Mouse (Mus musculus): ENCODE results near the gene Syngr2. TPM values are rescaled to one million over a fixed set of nuclear protein-coding genes. Genes with fewer than 3 reads are reported as not detected.

The Syngr2 gene
- polyA plus RNA-seq, 1 experiment from 2014 or later, result 33.7 TPM

DNA sequence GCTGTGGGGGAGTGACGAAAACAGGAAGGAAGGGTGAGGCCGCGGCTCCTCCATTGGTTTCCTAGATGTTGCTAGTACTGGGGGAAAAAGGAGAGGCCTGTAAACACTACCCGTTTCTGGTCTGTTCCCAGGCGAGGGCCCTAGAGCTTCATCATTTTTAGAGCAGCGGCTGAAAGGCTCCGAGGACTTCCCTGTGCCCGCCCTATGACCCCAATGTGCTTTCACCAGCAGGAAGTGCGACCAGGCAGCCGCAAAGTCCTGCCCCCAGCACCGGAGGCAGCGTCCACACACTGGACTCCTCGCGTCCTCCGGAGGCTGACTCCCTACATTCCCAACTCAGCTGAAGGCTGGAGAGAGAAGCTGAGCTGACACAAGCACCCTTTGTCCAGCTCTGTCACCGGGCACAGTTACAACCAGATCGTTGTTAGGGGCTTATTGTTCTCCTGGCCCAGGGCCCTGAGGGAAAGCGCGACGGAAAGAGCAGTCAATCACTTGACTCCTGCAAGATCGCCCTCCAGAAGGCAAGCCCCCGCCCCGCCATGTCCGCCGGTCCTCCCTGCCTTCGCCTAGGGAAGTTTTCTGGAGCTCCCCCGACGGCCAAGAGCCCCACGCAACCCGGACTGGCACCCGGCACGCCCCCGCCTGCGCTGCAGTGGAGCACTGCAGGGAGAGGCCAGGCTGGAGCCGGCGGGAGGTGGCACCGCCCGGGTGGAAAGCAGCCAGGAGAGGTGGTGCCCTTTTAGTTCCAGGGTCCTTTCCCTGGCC lies 29.9 kb upstream of the Syngr2 start:
- Histone ChIP-seq H3K27ac (ENCODE audit: low read depth, low read length) (peak overlapping the region; percentile 78), H3K9ac (ENCODE audit: low read depth, low read length) (peak overlapping the region; percentile 68), H3K36me3 (ENCODE audit: control insufficient read depth, insufficient read depth, low read length) (no peaks in the 10 kb centered on the region), H3K4me1 (replicated peaks; ENCODE audit: control insufficient read depth, insufficient read depth, low read length) (peaks cover 18% of the 10 kb centered on the region), H3K4me2 (replicated peaks; ENCODE audit: low read depth, low read length) (peak overlapping the region; percentile 75), H3K9me3 (ENCODE audit: control insufficient read depth, low read length) (no peaks in the 10 kb centered on the region), H3K27me3 (ENCODE audit: control insufficient read depth, insufficient read depth, low read length) (peaks cover 37% of the 10 kb centered on the region), H3K4me3 (ENCODE audit: low read depth, low read length) (peak overlapping the region; percentile 34)
- ATAC-seq (ENCODE audit: low FRiP score) (peak; percentile 36; the same call in 1 of the 2 replicates), DNase-seq (ENCODE audit: low spot score) (peak; percentile 79)
- 5% methylated on average over 35 of the region's 38 CpGs for WGBS

DNA sequence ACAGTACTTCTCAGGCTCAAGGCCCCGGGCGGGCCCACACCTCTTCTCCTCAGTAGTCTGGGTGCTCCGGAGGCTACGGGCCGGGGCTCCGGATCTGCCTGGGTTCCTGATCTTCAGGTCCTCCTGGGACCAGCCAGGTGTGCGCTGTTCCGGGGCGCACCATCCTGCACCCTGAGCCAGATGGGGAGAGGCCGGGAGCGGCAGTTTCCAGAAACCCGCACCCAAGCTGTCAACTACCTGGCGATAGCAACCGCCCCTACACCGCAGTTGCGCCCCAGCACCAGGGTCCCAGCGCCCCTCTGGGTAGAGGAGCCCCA lies 29.3 kb upstream of the Syngr2 start:
- Histone ChIP-seq H3K4me3 (ENCODE audit: low read depth, low read length) (peak overlapping the region; percentile 34), H3K4me2 (replicated peaks; ENCODE audit: low read depth, low read length) (peak overlapping the region; percentile 75), H3K36me3 (ENCODE audit: control insufficient read depth, insufficient read depth, low read length) (no peaks in the 10 kb centered on the region), H3K9ac (ENCODE audit: low read depth, low read length) (peak overlapping the region; percentile 68), H3K27ac (ENCODE audit: low read depth, low read length) (peak overlapping the region; percentile 78), H3K4me1 (replicated peaks; ENCODE audit: control insufficient read depth, insufficient read depth, low read length) (peaks cover 18% of the 10 kb centered on the region), H3K9me3 (ENCODE audit: control insufficient read depth, low read length) (no peaks in the 10 kb centered on the region), H3K27me3 (ENCODE audit: control insufficient read depth, insufficient read depth, low read length) (peaks cover 38% of the 10 kb centered on the region)
- 0 out of 2 replicates have a peak, but pooled peaks have one; percentile 15 for ATAC-seq (ENCODE audit: low FRiP score)
- DNase-seq (ENCODE audit: low spot score), result no peak
- WGBS, result 1% methylated on average over 17 of the region's 17 CpGs

DNA sequence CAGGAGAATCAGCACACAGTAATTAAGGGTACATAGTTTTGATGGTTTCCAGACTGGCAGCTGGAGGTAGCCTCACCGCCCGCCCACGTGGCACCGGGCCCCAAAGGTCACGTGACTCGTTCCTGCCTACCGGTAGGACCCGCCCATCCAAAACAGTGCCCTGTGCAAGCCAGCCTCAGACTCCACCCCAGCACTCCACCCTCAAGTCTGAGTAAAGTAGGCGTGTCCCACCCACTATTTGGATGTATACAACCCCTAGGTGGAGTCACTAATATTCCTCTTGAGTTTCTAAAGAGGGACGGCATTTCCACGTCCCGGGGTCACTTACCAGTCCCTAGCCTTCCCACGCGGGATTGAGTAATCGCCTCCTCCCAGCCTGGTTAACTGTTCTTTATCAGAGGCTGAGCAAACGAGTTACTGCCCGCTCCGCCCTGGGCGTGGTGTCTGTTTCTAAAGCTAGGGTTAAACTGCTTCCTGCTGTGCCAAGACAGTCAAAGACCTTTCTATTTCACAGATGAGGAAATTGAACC lies 28.8 kb upstream of the Syngr2 start:
- DNase-seq (ENCODE audit: low spot score) (peak; percentile 72), ATAC-seq (ENCODE audit: low FRiP score) (peak; percentile 38; the same call in 1 of the 2 replicates)
- peaks cover 18% of the 10 kb centered on the region for H3K4me1 ChIP-seq (replicated peaks; ENCODE audit: control insufficient read depth, insufficient read depth, low read length)
- H3K36me3 ChIP-seq (ENCODE audit: control insufficient read depth, insufficient read depth, low read length), result no peaks in the 10 kb centered on the region
- H3K4me3 ChIP-seq (ENCODE audit: low read depth, low read length), result peak overlapping the region; percentile 34
- 1% methylated on average over 19 of the region's 19 CpGs for WGBS
- H3K4me2 ChIP-seq (replicated peaks; ENCODE audit: low read depth, low read length), result peak overlapping the region; percentile 75
- H3K9me3 ChIP-seq (ENCODE audit: control insufficient read depth, low read length), result no peaks in the 10 kb centered on the region
- H3K27ac ChIP-seq (ENCODE audit: low read depth, low read length), result no peak overlapping the region
- H3K27me3 ChIP-seq (ENCODE audit: control insufficient read depth, insufficient read depth, low read length), result peaks cover 38% of the 10 kb centered on the region
- H3K9ac ChIP-seq (ENCODE audit: low read depth, low read length), result no peak overlapping the region

DNA sequence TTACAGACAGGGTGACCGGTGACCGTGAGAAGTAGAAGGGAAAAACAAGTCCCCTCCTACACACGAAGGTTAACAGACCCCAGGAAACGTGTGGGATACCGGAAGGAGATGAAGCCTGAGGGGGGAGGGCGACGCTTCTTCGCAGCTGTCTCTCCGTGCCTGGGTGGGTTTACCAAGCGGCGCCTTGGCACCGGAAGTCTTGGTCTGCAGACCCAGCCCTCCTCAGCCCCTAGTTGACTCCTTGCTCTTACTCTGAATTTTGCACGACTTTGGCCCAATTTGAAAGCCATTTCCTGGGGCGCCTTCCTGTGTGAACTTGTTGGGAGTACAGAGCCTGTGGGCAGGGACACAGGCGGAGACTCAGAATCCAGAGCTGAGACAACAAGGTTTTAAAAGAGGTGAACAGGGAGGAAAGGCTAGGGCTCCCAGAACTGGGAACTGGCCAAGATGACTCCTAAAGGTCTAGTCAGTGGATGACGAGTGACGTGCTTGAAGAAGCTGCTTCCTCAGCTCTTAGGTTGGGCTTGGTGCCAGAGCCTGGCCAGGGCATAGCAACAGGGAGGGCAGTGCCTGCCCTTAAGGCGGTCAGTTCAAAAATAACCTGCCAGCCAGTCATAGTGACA lies 28.2 kb upstream of the Syngr2 start:
- H3K4me1 ChIP-seq (replicated peaks; ENCODE audit: control insufficient read depth, insufficient read depth, low read length), result peaks cover 18% of the 10 kb centered on the region

DNA sequence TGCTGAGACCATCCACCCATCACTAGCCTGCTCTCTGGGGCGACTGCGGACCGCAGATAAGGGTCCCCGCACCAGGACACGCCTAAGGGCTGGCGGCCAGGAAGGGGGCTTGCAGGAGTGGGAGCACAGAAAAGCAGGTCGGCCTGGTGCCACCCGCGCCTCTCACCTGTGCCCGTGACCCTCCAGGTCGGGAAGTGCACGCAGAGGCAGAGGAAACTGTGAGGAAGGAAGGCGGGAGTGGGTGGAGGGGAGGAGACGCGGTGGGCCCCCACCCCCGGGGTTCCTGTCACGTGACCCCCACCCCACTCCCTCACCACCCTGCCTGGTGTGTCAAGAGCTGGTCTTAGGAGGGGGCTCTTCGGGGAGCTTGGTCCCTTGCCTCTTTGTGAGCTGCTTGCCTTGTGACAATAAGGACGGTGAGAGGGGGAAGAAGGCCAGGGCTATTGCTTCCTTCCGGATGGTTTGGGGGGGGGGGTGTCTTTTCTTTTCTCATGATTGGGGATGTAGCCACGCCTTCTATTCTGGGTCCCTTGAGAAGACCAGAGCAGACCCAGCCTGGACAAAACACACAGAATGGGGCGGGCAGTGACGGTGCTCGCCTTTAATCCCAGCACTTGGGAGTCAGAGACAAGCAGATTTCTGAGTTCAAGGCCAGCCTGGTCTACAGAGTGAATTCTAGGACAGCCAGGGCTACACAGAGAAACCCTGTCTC lies 27.3 kb upstream of the Syngr2 start, which contains the start of the genes Tmc8 and Tmc6:
TSS of gene Tmc8 (plus strand) at position 84 of the 712 bp plus-strand sequence.
TSS of gene Tmc6 (minus strand) at position 206 of the 712 bp plus-strand sequence.
- Histone ChIP-seq H3K36me3 (ENCODE audit: control insufficient read depth, insufficient read depth, low read length) (no peaks in the 10 kb centered on the region), H3K9ac (ENCODE audit: low read depth, low read length) (peak within 1 kb of the TSS; percentile 42; the same call in 1 of the 2 replicates), H3K27ac (ENCODE audit: low read depth, low read length) (peak within 1 kb of the TSS; percentile 47), H3K4me1 (replicated peaks; ENCODE audit: control insufficient read depth, insufficient read depth, low read length) (peaks cover 18% of the 10 kb centered on the region), H3K9me3 (ENCODE audit: control insufficient read depth, low read length) (no peaks in the 10 kb centered on the region), H3K27me3 (ENCODE audit: control insufficient read depth, insufficient read depth, low read length) (peaks cover 38% of the 10 kb centered on the region), H3K4me2 (replicated peaks; ENCODE audit: low read depth, low read length) (peak within 1 kb of the TSS; percentile 44), H3K4me3 (ENCODE audit: low read depth, low read length) (peak within 1 kb of the TSS; percentile 28; the same call in 1 of the 2 replicates)
- ATAC-seq (ENCODE audit: low FRiP score), result no peak
- DNase-seq (ENCODE audit: low spot score), result no peak
- WGBS, result 44% methylated on average over 23 of the region's 24 CpGs

More for the DNA sequence above, 28.2 kb upstream of the Syngr2 start:
- DNase-seq (ENCODE audit: low spot score) (peak; percentile 32), ATAC-seq (ENCODE audit: low FRiP score) (no peak)
- no peaks in the 10 kb centered on the region for H3K9me3 ChIP-seq (ENCODE audit: control insufficient read depth, low read length)
- H3K4me3 ChIP-seq (ENCODE audit: low read depth, low read length), result no peak overlapping the region; the same call in 1 of the 2 replicates
- no peak overlapping the region for H3K9ac ChIP-seq (ENCODE audit: low read depth, low read length)
- peak overlapping the region; percentile 15; the same call in 1 of the 2 replicates for H3K4me2 ChIP-seq (replicated peaks; ENCODE audit: low read depth, low read length)
- H3K36me3 ChIP-seq (ENCODE audit: control insufficient read depth, insufficient read depth, low read length), result no peaks in the 10 kb centered on the region
- peaks cover 38% of the 10 kb centered on the region for H3K27me3 ChIP-seq (ENCODE audit: control insufficient read depth, insufficient read depth, low read length)
- peak overlapping the region; percentile 47 for H3K27ac ChIP-seq (ENCODE audit: low read depth, low read length)
- 25% methylated on average over 18 of the region's 18 CpGs for WGBS

DNA sequence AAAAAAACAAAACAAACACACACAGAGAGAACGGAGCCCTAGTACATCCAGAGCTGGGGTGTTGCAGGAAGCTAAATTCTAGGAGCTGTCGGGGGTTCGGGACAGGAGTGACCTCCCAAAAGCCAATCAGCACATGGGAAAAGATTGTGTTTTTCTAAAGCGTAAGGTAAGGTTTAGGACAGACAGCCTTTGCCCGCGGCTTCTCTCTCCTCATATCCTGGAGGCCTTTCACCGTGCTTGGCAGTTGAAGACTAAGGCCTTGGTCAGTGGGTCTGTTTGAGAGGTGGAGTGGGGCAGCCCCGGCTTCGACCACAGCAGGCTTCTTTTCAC lies 26.8 kb upstream of the Syngr2 start:
- ATAC-seq (ENCODE audit: low FRiP score), result no peak
- peaks cover 18% of the 10 kb centered on the region for H3K4me1 ChIP-seq (replicated peaks; ENCODE audit: control insufficient read depth, insufficient read depth, low read length)

DNA sequence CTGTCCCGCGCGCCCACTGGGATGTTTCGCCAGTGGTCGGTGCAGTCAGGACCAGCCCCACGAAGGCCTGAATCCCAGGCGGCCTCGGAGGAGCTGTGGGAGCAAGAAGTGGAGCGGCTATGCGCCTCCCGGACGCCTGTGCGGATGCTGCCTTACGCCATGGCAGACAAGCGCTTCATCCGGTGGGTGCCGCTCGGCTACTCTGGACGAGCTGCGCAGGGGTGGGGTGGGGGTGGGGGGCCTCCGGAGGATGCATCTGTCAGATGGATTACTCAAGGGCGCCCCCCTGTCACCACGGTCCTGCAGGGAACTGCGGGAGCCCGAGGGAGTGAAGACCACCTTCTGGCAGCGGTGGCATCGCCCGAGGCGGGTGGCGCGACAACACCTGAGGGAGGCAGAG lies 26.4 kb upstream of the Syngr2 start:
- peak overlapping the region; percentile 42; the same call in 1 of the 2 replicates for H3K9ac ChIP-seq (ENCODE audit: low read depth, low read length)
- H3K27me3 ChIP-seq (ENCODE audit: control insufficient read depth, insufficient read depth, low read length), result peaks cover 38% of the 10 kb centered on the region
- 5% methylated on average over 23 of the region's 31 CpGs for WGBS
- ATAC-seq (ENCODE audit: low FRiP score) (peak; percentile 17; the same call in 1 of the 2 replicates), DNase-seq (ENCODE audit: low spot score) (peak; percentile 81)
- H3K4me3 ChIP-seq (ENCODE audit: low read depth, low read length), result peak overlapping the region; percentile 28; the same call in 1 of the 2 replicates
- H3K27ac ChIP-seq (ENCODE audit: low read depth, low read length), result no peak overlapping the region
- no peaks in the 10 kb centered on the region for H3K9me3 ChIP-seq (ENCODE audit: control insufficient read depth, low read length)
- no peaks in the 10 kb centered on the region for H3K36me3 ChIP-seq (ENCODE audit: control insufficient read depth, insufficient read depth, low read length)
- H3K4me1 ChIP-seq (replicated peaks; ENCODE audit: control insufficient read depth, insufficient read depth, low read length), result peaks cover 18% of the 10 kb centered on the region
- peak overlapping the region; percentile 44 for H3K4me2 ChIP-seq (replicated peaks; ENCODE audit: low read depth, low read length)

More for the DNA sequence above, 26.8 kb upstream of the Syngr2 start:
- 51% methylated on average over 9 of the region's 9 CpGs for WGBS
- Histone ChIP-seq H3K4me2 (replicated peaks; ENCODE audit: low read depth, low read length) (peak overlapping the region; percentile 44), H3K9me3 (ENCODE audit: control insufficient read depth, low read length) (no peaks in the 10 kb centered on the region), H3K27me3 (ENCODE audit: control insufficient read depth, insufficient read depth, low read length) (peaks cover 38% of the 10 kb centered on the region), H3K9ac (ENCODE audit: low read depth, low read length) (no peak overlapping the region), H3K27ac (ENCODE audit: low read depth, low read length) (no peak overlapping the region), H3K36me3 (ENCODE audit: control insufficient read depth, insufficient read depth, low read length) (no peaks in the 10 kb centered on the region), H3K4me3 (ENCODE audit: low read depth, low read length) (peak overlapping the region; percentile 28; the same call in 1 of the 2 replicates)
- DNase-seq (ENCODE audit: low spot score), result no peak

DNA sequence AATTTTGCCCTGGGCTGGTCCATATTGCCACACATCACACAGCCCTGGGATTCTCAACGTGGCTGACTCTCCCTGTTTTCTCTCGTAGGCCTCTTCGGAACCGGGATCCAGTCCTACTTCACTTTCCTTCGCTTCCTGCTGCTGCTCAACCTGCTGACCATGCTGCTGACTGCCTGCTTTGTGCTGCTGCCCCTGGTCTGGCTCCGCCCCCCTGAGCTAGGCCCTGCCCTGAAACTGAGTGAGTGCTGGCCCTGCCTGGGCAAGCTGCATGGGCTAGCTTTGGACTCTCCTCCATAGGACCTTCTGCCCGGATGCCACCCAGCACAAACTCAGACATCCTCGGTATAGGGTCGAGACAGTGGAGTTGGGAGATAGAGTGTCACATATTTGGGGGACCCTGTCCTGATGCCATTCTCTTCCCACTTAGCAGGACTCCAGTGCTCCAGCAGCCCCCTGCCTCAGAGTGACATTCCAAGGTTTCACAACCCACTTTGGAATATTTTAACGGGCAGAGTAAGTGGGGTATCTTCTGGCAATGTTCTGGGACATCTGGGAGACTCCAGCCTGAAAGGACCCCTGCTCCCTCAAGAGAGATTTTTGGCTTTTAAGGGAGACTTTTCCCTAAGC lies 25.7 kb upstream of the Syngr2 start:
- peaks cover 38% of the 10 kb centered on the region for H3K27me3 ChIP-seq (ENCODE audit: control insufficient read depth, insufficient read depth, low read length)
- ATAC-seq (ENCODE audit: low FRiP score), result no peak
- H3K9ac ChIP-seq (ENCODE audit: low read depth, low read length), result no peak overlapping the region
- H3K36me3 ChIP-seq (ENCODE audit: control insufficient read depth, insufficient read depth, low read length), result no peaks in the 10 kb centered on the region
- 31% methylated on average over 10 of the region's 10 CpGs for WGBS
- peaks cover 18% of the 10 kb centered on the region for H3K4me1 ChIP-seq (replicated peaks; ENCODE audit: control insufficient read depth, insufficient read depth, low read length)
- no peak overlapping the region for H3K4me3 ChIP-seq (ENCODE audit: low read depth, low read length)
- no peak overlapping the region for H3K27ac ChIP-seq (ENCODE audit: low read depth, low read length)
- H3K4me2 ChIP-seq (replicated peaks; ENCODE audit: low read depth, low read length), result peak overlapping the region; percentile 44
- no peaks in the 10 kb centered on the region for H3K9me3 ChIP-seq (ENCODE audit: control insufficient read depth, low read length)
- peak; percentile 20 for DNase-seq (ENCODE audit: low spot score)

Data from hindbrain, embryonic 11.5 days (tissue).